Mouse (Mus musculus) subcutaneous adipose tissue, adult 2 months (tissue): ENCODE data around the gene Olfr1494. TPM values are rescaled to one million over a fixed set of nuclear protein-coding genes. Genes with fewer than 3 reads are reported as not detected.

Experiments
- polyA plus RNA-seq: library from polyadenylated mRNA; depleted of rRNA; stranded (reverse); fragments of >200 nt; gene quantifications from 2 replicates; pipeline ENCODE4 v1.2.3, GENCODE M21; 2012; ENCODE audit warnings: low replicate concordance; rRNA removed

Olfr1494 gene
- polyA plus RNA-seq = not detected in 2 replicates

DNA sequence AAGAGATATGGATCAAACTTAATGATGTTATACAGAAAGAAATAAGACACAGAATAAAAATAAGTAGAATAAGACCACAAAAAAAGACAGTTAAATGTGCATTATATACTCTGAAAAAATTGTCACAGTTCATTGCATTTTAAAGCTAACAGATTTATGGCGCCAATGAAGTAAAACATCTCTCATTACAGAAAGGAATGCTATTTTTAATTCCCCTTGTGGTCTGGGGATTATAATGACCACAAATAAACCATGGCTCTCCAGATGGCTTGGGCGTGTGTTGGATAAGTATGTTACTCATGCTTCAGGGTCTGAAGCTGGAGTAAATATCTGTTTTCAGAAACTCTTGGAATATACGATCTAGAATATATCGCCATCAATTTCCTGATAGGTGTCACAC, at the start of gene Olfr1494:
TSS of gene Olfr1494 (plus strand) at position 301 of the 400 bp plus-strand sequence.

DNA sequence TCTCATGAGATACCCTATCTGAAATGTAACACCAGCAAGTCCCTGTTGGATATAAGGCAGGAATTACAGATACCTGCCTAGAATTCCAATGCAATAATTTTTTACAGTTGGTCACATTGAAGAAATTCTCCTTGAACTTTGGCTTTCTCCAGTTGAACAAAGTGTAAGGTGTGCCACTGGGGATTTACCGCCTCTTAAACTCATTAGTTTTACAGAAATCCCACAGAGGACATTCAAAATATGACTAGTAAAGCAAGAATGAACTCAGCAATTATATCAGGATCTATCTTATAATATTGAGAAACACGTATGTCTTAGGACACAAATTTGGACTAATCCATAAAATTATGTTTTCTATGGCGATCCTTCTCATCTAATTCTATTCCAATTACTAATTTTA, 42.6 kb upstream of the Olfr1494 start, which contains the start of gene Olfr1491:
TSS of gene Olfr1491 (plus strand) at position 301 of the 400 bp plus-strand sequence.

DNA sequence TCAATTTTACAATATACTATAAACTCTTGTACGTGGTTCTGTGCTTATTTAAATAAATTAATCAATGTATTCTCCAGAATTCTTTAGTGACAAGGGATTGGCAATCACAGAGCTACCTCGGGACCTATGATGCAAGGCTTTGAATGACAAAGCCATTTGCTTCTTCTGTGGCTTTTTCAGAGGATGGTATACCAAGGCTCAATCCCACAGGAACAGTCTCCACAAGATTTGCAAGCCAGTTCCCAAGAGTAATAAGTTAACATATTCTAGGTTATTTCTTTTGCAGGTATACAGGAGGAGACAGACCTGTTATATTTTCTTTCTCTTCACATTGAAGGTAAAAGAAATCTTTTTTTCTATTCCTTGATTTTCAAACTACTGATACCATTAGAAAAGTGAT, 16.6 kb upstream of the Olfr1494 start, which contains the start of gene Olfr1493-ps1:
TSS of gene Olfr1493-ps1 (plus strand) at position 301 of the 400 bp plus-strand sequence.

DNA sequence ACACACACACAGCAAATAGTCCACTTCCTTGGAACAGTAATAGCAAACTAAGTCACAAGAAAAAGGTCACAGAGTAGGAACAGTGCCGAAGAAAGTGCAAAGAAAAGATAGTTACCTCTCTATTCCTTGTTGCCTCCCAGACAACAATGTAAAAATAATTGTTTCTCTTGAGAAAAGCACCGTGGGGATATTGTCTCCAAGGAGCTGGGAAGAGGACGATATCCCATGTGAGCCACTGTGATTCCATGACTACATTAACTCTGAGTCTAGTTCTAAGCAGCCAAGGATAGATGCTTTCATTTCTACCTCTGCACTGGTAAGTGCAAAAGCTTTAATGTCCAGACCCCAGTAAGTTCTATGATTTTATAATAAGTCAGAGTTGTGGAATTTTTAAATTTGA, 24.8 kb downstream of the Olfr1494 start, which contains the start of gene Olfr1495:
TSS of gene Olfr1495 (plus strand) at position 301 of the 400 bp plus-strand sequence.

DNA sequence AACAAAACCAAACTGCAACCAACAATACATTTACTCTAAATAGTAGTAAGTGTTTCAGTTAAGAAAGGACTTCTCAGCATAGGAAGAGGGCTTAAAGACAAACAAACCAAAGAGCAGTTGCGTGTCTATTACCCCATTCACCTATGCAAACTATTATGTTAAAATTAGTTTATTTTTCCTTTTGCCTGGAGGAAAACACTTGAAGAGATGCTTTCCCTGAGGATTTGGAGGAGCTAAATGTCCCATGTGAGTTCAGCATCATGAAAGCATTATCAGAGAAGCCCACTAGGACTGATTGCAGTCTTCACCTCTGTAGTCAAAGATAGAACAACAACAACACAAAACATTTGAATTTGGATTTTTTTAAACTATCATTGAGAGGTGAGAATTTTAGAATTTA, 38.0 kb downstream of the Olfr1494 start, which contains the start of gene Olfr1496:
TSS of gene Olfr1496 (plus strand) at position 301 of the 400 bp plus-strand sequence.

DNA sequence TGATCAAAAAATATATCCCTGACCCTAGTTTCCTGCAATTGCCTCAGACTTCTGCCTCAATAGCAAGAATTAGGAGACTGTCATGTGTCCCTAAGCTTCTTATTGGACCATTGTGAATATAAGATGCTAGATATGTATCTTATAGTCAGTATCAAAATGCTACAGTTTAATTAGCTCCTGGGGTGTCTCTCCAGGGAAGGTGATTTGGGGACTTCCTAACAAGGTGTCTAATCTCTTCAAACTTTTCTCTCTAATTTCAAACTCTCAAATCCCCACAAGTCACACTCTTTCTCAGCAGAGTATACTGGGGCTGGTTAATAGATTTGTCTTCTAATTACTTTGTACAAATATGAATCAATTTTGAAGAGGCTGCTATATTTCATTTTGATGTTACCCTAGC, 58.6 kb downstream of the Olfr1494 start, which contains the start of gene Olfr1497:
TSS of gene Olfr1497 (minus strand) at position 101 of the 400 bp plus-strand sequence.

Other genes with a start within 250 kb of the Olfr1494 start
- gene Olfr1477, start 239.2 kb upstream of the Olfr1494 start, polyA plus RNA-seq = not detected in 2 replicates
- not detected in 2 replicates for gene Olfr1480, start 211.8 kb upstream of the Olfr1494 start, polyA plus RNA-seq
- gene Olfr1484, start 156.2 kb upstream of the Olfr1494 start, polyA plus RNA-seq = not detected in 2 replicates
- not detected in 2 replicates for gene Olfr1487, start 122.4 kb upstream of the Olfr1494 start, polyA plus RNA-seq
- gene Olfr1489, start 108.1 kb upstream of the Olfr1494 start, polyA plus RNA-seq = not detected in 2 replicates
- gene Olfr1490, start 88.6 kb upstream of the Olfr1494 start, polyA plus RNA-seq = not detected in 2 replicates
- not detected in 2 replicates for gene Olfr1491, start 42.5 kb upstream of the Olfr1494 start, polyA plus RNA-seq
- not detected in 2 replicates for gene Olfr1493-ps1, start 16.4 kb upstream of the Olfr1494 start, polyA plus RNA-seq
- gene Olfr1495, start 24.9 kb downstream of the Olfr1494 start, polyA plus RNA-seq = not detected in 2 replicates
- gene Olfr1496, start 38.1 kb downstream of the Olfr1494 start, polyA plus RNA-seq = not detected in 2 replicates
- not detected in 2 replicates for gene Olfr1497, start 58.5 kb downstream of the Olfr1494 start, polyA plus RNA-seq
- not detected in 2 replicates for gene Olfr1499, start 79.7 kb downstream of the Olfr1494 start, polyA plus RNA-seq
- not detected in 2 replicates for gene Olfr1500, start 90.8 kb downstream of the Olfr1494 start, polyA plus RNA-seq
- not detected in 2 replicates for gene Olfr1501, start 111.0 kb downstream of the Olfr1494 start, polyA plus RNA-seq
- not detected in 2 replicates for gene Olfr1502, start 122.1 kb downstream of the Olfr1494 start, polyA plus RNA-seq
- not detected in 2 replicates for gene Olfr1504, start 158.2 kb downstream of the Olfr1494 start, polyA plus RNA-seq
- not detected in 2 replicates for gene Olfr1505, start 173.8 kb downstream of the Olfr1494 start, polyA plus RNA-seq